Mouse (Mus musculus): ENCODE results near the gene Fam207a.

The Fam207a gene

GRCm38 (mm10) chr10:77500636-77501035 lies 14.9 kb downstream of the Fam207a start:
- DNase-seq: no peak

- DNase-seq: no peak
These were observed 17.3 kb downstream of the Fam207a start for GRCm38 (mm10) chr10:77498254-77498653.

- no peak for DNase-seq
These were observed 18.4 kb downstream of the Fam207a start for GRCm38 (mm10) chr10:77497185-77497584.

DNA sequence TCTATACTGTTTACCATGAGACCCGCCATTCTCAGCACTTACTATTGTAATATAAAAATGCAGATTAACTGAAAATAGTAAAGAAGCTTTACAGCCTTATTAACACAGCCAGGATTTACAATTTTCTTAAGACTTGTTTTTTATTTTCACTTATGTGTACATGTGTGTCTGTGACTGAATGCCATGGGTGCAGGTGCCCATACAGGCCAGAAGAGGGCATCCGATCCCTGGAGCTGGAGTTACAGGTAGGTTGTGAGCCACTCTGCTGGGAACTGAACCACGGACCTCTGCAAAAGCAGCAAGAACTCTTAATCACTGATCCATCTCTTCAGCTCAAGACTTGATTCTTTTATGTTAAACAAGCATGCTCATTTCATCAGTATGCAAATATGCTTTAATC lies 22.7 kb downstream of the Fam207a start:
- no peak for DNase-seq

DNA sequence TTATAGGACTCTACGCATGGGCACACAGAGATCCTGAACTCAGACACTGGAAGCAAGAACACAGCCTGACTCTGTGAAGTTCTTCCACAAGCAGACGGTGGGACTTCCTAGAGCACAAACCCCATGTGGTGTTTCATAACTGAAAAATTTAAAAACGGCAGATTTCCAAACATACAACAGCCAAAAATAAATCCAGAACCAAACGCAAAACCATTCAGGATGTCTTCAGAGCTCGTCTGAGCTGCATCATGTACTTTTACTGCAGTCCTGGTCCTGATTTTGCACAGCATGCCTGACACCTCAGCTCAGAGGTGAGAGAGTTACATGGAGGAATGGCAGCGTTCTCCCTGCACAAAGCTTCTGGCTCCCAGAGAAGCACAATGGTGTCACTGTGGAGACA lies 24.0 kb downstream of the Fam207a start:
- no peak for DNase-seq

GRCm38 (mm10) chr10:77488168-77488567 lies 27.4 kb downstream of the Fam207a start:
- DNase-seq: no peak

DNA sequence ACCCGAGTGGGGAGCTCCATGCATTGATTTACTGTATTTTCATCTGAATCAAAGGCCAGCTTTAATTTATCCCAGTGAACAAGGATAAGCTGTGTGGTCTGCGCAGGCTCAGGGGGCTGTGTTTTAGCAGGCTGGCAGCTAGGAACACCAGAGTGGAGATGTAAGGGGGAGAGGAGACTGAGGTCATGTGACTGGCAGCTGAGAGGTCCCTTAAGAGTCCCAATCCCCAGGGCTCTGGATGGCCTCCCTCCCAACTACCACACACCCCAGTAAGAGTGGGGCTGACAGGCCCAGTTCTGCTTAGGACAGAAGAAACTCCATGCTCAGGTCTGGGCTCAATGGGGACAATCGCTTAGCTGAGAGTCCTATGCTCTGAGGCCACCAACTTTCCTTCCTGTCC lies 29.8 kb downstream of the Fam207a start:
- DNase-seq: no peak

DNA sequence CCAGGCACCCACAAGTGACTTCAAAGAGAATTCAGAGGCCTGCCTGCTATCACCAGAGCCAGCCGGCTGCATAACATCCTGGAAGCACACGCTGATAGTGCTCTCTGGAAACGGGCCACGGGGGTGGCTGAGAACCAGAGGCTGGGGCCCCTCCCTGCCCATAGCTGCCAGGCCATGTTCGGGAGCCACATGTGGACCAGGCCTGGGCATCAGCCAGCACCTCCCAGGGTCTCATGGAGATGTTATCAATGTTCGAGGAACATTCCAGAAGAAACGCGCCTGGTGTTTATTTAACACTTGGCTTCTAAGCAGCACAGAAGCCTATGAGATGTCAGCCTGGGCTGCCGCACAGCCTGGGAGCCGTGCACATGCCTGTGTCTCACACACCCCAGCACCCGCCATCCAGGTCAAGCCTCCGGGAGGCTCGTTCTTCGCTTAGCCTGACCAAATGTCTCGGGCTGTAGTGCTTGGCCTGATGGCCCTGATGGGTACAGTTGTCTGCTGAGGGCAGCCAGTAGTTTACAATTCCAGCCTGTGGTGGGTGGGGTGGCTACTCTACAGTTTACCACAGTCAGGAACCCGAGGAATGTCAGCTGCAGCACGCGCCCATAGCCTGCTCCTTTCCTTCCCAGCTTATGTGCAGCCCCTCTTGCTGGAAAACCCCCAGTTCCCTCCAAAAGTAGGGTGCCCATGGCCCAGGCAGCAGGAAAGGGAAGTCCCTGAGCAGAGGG lies 31.2 kb downstream of the Fam207a start:
- no peak for DNase-seq

DNA sequence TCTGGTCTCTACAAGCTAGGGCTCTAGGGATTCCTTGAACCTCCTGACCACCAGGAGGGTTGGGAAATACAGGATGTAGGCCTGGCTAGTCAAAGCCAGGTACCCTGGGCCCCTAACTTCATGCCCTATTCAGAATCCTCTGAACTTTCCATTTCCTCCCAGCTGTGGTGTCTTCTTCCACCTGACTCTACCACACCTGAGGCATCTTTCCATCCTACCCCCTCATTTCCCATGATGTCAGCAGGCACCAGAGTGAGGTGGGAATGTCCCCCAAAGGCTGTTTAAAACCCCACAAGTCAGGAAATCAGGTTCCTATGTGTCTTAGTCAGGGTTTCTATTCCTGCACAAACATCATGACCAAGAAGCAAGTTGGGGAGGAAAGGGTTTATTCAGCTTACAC lies 33.8 kb downstream of the Fam207a start:
- DNase-seq: no peak

DNA sequence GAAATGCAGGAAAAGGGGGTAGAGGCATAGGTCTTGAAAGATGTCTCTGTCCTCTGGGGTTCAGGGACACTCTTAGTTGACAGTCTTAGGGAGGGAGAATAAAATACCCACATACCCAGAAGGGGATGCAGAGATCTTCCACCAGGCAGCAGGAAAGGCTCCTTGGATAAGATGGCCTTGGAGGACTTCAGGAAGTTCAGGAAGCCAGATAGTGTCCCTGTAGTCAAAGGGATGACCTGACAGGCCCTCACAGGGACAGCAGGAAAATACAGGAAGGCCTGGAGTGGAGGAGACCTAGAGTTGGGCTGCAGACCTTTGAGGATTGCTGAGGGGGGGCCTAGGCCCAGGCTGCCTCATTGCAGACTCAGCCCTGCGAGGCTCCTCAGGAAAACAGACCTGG lies 35.6 kb downstream of the Fam207a start:
- DNase-seq: no peak

DNA sequence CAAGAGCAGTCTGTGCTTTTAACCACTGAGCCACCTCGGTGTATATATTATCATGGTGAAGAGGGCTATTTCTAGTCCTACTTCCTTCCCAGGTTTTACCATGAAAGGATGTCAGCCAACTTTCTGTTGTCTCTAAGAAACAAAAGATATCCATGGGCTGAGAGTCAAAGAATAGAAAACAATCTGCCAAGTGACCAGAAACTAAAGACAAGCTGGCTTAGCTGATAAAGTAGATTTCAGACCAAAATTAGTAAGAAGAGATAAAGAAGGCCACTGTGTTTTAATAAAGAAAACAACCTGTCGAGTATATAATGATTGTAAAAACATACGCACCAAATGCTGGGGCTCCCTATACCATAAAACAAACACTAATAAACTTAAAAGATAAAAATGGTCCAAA lies 38.7 kb downstream of the Fam207a start:
- no peak for DNase-seq

GRCm38 (mm10) chr10:77472188-77472587 lies 43.4 kb downstream of the Fam207a start:
- no peak for DNase-seq

GRCm38 (mm10) chr10:77471512-77471911 lies 44.1 kb downstream of the Fam207a start:
- no peak for DNase-seq

GRCm38 (mm10) chr10:77470763-77471162 lies 44.8 kb downstream of the Fam207a start:
- DNase-seq: no peak

GRCm38 (mm10) chr10:77468675-77469074 lies 46.9 kb downstream of the Fam207a start:
- no peak for DNase-seq

DNA sequence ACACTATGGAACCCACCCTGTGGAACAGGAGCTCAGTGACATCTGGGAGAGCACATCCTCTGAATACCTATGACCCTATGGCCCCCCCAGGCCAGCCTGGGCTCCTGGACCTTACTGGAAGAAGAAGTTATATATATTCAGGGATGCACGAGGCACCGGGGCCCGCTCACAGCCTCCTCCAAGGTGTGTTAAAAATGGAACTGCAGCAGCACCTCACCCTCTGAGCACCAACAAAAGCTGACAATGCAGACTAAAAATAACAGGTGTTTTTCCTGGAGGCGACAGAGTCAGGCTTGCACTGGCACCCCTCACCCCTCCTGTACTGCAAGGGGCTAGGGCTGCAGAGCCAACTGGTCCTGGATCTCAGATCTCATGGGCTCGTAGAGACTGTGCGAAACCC lies 48.2 kb downstream of the Fam207a start:
- DNase-seq: no peak

DNA sequence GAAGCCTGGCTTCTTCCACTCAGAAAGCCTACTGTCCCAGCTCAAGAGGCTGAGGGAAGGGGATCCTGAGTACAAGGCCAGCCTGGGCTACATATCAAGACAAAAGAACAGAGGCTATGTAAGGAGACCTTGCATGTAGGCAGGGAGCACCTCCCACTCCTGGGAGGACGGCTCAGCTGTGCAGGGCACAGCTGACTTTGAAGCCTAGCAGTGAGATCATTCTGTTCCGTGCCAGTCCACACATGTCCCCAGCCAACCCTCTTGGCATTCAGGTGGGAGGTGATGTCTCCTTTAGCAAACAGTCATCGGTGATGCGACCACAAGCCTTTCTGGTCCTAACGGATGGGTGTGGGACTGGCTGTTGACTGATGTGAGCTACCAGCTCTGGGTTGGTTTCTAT lies 49.7 kb downstream of the Fam207a start:
- DNase-seq: no peak

- peak; percentile 15 for DNase-seq
These were observed 51.2 kb downstream of the Fam207a start for GRCm38 (mm10) chr10:77464181-77464936.

- DNase-seq: no peak
These were observed 54.4 kb downstream of the Fam207a start for GRCm38 (mm10) chr10:77461161-77461560.

DNA sequence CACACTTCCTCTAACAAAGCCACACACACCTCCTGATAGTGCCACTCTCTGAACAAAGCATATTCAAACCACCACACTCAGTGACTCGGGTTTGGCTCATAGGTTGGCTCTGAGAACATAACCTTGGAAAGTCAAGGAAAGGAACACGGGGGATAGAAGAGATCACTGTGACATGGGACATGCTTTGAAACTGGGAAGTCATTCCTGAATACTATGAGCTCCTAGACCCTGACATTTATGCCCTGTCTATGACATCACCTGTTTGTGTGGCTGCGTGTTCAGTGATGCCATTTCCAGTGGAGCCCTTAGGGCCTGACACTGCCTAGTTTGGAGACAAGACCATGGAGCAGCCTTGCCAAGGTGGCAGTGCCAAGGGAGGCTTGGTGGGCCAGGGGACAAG lies 57.9 kb downstream of the Fam207a start:
- no peak for DNase-seq

- no peak for DNase-seq
These were observed 59.1 kb downstream of the Fam207a start for GRCm38 (mm10) chr10:77456507-77456906.

GRCm38 (mm10) chr10:77455251-77456010 lies 60.2 kb downstream of the Fam207a start:
- no peak for DNase-seq

GRCm38 (mm10) chr10:77454795-77455194 lies 60.8 kb downstream of the Fam207a start:
- no peak for DNase-seq

DNA sequence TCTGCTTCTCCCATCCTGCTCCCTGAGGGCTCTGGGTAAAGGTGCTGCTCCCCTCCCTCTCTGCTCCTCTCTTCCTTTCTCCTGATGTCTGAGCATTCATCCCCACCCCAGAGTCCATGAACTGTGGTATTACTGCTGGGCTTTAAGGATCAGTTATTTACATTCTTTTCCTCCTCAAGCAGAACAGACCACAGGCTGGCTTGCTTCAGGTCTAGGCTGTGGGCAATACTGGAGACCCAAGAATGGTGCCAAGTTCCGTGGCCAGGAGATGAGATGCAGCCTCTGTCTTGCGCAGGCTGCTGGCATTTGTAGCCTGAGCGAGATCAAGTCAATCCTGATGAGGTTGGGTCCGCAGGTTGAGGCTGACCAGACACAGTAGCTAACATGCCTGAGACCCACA lies 63.8 kb downstream of the Fam207a start:
- no peak for DNase-seq

Data from thymus, postnatal 14 days (tissue).